Mouse (Mus musculus): ENCODE results near the gene Gm5039.
"Not testable (repeated sequence)": the region's sequence is repeated elsewhere in the genome, so short reads cannot be mapped to it uniquely, and the experiment has no call there.

DNA sequence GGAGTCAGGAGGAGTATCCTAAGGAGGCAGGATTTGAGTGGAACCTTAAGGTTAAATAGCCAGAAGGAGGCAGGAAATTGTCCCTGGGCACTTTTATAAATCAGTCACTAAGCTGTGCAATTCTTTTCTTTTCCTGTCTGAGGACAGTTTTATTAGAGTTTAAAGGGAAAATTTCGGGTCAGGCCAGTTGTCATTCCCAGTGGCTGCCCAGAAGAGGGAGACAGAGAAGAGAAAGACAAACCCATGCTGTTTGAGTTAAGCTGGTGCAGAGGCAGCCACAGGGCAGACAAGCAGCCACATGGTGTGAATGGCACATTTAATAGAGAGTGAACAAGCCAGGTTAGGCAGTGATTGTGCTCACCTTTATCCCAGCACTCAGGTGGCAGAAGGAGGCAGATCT is 46.5 kb upstream of the Gm5039 start:
- TF ChIP-seq CTCF (IDR thresholded peaks at IDR 0.05; ENCODE audit: insufficient read depth, low read length); POLR2A (IDR thresholded peaks at IDR 0.05; ENCODE audit: borderline replicate concordance, extremely low read depth, low read depth, low read length): not testable (repeated sequence)

All from lung, adult 2 months (tissue).